Mouse (Mus musculus) skeletal muscle tissue, adult 2 months (tissue): ENCODE measurements around the gene Myo1d.

ENCODE experiments used
- DNase-seq: peaks from one replicate; pipeline ENCODE4 v3.0.0-alpha.2; 2012; ENCODE audit warnings: low read depth, low spot score

Myo1d gene

DNA sequence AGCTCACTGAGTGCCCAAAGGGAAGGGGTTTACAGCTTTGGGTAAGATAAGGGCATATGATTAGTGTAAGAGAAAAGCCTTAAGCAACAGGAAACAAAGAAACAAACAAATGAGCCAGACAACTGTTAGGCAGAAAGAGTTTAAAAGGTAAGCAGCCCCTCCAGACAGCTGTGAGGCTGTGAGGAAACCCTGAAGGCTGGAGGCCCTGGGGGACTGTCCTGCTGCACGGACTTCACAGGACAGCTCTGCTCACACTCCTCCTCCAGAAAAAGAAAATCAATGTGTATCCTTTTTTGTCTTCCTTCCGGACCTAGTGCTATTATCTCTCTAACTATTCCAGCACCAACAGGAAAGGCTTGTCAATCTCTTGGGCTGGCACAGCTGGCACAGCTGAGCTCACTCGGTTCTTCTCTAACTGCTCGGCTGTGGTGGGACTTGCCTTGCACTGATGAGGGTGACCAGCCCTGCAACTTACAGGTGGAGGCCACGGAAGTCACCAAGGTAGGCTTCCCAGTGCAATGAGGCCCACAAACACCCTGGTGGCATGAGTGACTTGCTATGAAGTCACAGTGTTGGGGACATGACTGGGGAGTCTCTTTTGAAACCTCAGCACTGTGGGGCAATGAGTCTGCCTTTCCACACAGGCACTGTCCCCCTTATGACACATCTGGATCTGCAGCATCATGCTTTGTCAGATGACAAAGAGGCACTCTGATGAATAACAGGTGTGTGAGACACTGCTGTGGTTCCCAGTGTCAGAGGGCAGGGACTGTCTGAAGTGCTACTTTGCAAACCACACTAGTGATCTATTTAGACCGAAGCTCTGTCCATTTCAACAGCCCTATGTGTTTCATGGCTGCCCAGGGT is 275.1 kb downstream of the Myo1d start:
- no peak for DNase-seq

DNA sequence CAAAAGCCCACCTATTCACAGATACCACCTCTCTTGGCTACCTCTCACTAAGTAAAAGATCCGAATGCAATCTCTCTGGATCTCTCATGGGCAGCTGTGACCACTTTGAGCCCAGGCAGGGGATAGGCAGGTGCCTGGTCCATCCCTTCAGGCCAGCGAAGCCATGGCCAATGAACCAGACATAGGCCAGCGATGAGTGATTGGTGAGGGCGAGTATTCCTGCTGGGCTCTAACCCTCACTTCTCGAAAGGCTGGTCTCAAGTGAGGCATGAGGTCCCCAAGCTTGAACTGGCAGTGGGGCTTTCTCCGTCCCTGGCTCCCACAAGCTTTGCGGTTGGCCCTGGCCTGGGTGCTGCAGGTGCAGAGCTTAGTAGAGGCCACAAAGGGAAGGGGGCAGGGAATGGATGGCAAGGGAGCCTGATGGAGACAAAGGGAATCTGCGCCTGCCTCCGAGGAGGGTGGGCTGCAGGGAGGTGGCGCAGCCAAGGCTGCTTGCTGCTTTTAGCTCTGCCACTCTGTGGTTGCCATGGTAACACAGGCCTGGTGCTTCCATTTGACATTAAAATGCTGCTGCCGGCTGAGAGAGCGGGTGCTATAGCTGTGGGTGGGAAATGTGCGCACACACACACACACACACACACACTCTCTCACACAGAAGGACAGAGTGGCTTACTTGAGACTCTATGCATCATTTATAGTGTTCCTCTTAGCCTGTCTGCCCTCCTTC is 275.9 kb downstream of the Myo1d start:
- no peak for DNase-seq

DNA sequence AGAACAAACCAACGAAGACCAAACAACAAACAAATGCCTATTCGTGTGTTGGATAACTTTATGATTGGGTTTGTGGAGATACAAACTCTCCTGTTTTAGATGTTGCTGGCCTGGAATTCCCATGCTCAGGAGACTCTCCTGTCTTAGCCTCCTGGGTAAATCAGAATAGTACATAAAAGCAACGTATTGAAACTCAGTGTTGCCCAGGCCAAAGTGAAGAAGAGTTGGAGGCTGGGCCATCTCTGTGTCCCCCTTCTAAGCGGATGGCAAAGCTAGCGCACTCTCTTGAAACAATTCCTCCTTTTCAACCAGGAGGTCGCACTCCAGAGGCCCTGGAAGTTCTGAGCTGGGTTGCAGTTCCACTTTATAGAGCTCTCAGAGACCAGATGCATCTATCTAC is 276.5 kb downstream of the Myo1d start:
- no peak for DNase-seq

DNA sequence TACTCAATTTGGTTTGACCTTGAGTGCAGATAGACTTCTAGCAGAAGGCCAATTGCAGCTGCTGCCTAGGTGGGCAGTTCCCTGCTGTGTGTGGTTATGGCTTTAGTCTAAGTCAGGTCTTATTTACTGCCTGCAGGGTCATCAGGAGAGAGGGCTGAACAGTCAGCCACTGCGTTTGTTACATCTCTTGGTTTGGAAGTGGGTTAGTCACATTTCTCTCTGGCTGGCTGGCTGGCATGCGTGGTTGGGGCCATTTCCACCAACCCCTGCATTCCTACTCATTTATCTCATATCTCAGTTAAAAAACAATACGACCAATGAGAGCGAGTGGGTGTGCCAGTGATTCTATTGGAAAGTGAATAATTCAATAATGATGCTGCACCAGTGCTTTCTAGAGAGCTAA is 280.3 kb downstream of the Myo1d start:
- no peak for DNase-seq

DNA sequence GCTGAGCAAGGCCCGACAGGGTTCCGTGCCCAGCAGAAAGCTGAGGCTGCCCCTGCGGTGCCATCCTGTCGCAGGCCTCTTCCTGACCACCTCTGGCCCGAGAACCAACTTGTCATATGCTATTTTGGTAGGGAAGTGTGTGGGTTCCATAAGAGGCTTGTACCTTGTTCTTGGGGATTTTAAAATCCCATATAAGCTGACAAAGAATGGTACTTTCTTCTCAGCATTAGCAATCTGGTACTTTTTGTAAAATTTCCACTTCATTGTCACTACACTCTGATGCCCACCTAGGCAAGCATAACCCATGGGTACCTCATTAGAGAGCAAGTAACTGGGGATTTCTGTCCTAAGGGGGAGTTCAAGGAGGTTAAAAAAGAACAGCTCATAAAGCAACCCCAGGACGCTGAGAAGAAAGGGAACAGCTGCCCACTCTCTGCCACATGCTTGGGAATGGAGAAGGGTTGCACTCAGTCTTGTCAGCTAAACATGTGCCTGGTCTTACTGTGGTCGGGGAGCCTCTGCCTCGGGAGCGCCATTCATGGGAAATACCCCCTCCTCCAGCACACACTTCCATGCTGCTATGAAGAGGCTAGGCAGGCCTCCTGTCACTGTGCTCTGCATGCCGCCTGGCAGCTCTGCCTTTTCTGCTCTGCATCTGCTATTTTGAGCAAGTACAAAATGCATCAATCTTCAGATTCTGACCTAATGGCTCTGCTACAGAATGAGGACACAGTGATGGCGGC is 281.3 kb downstream of the Myo1d start:
- no peak for DNase-seq

DNA sequence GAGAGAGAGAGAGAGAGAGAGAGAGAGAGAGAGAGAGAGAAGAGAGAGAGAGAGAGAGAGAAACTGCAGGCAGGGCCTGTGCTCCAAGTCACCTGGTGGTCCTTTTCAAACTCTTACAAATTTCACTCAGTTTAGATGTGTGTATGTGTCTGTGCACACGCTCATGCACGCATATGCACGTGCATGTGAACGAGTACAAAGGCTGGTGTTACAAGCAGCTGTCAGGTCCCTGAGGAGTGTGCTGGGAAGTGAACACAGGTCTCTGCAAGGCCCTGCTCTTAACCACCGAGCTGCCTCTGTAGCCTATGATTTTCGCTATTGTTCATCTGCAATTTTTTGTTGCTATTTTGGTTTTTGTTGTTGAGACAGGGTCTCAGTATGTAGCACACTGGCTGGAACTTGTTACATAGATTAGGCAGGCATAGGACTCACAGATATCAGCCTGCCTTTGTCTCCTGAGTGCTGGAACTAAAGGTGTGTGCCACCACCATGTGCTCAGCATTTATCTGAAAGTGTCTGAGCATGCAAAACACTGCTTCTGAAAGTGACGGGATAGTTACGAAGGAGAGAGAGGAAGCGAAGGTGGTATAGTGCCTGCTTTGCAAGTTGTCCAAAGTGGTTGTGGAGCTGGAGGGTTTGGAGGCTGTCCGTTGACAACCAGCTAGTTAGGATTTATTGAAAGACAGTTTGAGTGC is 282.5 kb downstream of the Myo1d start:
- DNase-seq: no peak

DNA sequence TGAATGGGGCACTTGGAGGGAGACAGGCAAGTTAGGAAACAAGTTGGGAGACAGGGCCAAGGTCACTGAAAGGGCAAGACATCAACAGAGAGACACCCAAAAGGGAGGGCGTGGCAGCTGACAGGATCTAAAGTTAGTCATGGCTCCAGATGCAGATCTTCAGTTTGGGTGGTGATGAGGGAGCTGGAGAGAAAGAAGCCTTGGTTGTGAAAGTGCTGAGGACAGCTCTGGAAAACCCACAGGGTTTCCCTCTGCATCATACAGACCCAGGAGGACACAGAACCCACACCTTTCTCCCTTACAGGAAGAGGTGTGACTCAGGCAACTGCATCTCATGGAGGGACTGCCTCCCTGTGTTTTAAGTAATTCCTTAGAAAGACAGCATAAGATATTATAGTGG is 283.2 kb downstream of the Myo1d start:
- DNase-seq: no peak

DNA sequence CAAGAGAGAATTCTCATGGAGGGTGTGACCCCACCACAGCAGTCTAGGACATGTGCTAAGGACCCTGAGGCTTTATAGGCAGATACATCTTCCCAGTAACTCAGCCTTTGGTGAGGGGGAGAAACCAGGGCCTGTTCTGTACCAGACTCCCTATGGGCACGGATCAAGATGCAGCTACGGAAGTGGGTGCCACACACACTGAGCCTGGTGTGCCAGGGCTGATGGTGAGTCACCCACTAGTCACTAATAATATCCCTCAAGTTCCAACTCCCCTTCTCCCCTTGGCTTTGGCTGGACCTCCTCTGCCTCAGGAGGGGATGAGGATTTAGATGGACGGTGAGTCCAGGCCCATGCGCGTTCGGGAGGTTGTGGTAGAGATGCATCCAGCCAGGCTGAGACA is 283.9 kb downstream of the Myo1d start:
- no peak for DNase-seq

DNA sequence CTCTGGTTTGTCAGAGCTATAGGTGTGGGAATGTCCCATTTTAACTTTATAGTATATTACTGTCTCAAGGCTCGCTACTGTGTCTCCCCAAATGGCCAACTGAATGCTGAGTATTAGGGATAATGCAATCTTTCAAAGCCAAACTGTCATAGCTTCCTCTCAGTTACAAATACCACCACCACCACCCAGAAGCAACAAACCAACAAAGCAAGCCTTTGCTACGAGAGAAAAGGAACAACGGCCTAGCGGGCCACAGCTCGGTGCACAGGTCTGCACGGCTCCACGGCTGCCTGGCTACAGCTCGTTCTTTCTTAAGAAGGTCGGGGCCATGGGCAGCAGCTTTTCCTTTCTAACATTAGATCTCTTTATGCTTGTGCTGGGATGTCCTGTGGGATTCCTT is 285.0 kb downstream of the Myo1d start:
- no peak for DNase-seq

DNA sequence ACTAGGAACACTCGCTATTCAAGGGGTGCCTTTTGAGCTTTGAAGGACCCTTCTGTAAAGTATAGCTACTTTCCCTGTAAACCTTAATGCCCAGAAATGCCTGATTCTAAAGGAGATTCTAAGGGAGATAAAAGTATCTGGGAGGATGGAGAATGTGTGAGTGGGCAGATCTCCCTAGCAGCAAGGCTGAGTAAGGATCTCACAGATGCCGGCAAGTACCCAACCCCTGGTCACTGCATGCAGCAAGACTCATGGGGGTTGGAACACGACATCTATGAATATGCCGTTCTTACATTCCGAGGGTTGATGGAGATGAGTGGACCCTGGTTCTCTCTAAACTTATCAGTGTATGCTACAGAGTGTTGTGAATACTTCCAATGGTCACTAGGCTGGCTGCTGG is 286.6 kb downstream of the Myo1d start:
- DNase-seq: no peak

DNA sequence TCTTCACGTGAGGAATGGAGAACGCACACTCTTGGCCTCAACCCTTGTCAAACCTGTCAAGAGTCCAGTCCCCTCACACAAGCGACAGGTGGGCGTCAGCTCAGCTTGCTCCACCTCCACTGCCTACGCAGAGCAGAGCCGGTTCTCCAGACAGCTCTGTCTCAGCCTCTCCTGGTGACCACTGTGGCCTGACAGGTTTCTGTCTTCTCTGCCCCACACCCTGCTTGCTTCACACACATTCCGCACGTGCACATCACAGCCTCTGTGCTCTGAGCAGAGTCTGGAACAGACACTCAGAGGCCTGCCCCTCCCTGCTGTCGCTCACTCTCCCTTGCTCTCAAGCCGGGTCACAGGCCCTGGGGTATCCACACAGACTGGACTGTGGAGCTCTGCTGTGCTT is 289.0 kb downstream of the Myo1d start:
- DNase-seq: no peak

DNA sequence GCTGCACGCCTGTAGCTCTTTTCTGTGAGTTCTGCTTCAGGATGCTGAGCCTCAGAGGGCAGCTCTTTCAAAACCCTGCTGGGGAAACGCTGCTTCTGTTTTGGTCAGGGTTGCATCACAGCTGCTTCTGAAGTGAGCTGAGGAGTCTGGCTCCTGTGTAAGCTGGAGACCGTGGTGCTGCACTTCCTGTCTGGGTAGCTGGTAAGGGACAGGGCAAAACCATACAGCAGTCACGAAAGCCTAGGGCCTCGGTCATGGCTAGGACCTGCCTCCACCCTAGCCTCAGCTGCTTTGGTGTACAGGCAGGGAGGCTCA is 290.0 kb downstream of the Myo1d start:
- DNase-seq: no peak

DNA sequence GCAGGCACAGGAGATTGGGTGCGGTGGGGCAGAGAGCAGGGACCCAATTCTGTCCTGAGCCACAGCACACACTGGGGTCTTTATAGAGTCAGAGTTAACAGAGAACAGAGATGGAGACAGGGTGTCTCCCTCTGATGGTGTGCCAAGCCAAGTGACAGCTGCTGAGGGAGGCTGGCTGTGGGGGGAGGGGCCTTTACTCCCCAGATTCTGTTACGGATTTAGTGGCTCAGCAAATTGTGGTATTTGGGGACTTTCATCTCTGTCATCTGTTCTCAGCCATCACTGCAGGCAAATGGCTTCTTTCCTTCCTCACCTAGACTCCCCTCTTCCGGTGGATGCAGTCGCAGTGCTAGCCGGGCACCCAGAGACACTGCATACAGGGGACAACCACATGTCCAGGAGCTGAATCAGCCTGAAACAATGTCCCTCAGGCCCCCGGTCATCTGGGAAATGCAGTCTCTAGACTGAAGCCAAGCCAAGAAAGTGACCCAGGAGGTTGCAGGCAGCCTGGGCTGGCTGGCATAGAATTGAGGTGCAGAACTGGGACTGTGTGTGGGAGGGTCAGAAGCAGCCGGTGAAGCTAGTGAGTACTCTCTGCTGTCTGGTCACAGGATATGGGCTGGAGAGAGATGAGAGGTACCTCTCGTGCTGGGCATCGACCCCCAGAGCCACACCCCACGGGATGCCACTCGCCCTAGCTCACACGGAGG is 290.5 kb downstream of the Myo1d start:
- DNase-seq: no peak

DNA sequence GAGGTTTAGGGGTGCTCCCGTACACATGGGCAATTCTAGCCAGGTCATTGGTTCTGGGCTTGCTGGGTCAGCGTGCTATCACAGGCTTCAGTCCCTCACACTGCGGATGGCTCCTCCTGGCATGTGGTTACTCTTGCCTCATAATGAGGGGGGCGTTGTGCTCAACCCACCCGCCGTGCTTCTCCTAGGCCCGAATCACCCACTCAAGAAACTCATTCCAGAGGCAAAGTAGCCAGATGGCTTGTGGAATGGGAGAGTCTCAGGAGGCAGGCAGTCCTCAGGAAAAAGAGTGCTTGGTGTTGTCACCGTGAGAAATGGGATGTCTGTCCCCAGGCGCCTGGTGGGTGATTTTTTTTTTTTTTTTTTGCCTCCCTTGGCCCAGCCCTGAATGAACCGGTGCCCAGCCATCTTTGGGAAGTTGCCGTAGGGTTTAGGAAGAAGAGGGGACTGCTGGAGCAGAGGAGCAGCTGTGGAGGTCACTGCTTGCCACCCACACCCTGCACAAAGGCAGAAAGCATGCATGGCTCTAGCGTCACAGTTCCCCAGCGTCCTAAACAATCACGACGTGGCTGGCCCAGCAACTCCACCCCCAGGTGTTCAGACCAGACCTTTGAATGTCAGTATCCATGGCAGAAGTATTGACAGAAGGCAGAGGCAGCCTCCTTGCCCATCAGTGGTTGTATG is 291.8 kb downstream of the Myo1d start:
- DNase-seq: no peak

DNA sequence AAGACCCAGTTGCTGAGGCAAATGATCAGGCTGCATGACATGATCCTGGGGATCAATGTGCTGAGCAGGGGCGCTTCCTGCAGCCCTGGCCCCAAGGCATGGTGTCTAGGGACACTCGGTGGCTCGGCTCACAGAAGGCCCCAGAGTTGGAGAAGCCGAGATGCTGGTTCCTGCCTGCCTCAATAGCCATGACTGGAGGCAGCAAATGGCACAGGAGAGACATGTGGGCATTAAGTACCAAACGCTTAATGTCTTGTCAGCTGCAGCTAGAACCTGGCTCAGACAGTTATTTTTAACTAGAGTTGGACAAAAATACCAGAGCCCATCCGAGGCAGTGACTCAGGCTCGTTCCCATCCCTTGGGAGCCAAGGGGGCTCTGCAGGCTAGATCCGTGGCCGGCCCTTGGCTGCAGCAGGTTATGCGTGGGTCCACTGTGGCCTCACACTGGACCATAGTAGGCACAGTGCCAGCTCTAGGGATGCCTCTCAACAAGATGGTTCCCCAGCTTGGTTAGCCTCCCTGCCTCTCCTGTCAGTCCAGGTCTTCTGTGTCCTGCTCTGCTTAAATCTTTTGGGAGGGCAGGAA is 294.1 kb downstream of the Myo1d start:
- DNase-seq: no peak

DNA sequence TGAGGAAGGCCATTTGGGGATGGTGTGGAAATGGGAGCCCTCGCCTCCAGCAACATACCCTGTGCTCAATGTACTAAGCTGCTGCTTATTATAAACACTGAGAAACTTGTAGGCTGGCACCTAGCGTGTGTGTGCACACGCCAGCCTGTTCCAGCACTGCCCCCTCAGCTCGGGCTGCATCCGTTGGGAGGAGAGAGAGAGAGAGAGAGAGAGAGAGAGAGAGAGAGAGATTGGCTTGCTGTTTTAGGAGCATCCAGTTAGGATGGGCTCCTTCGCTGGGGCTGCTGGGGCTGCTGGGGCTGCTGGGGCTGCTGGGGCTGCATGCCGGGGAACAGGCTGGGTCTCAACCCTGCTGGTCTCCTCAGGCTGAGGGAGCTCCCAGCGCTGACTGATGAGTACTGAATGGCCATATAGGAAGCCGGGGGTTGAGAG is 294.7 kb downstream of the Myo1d start:
- DNase-seq: no peak

DNA sequence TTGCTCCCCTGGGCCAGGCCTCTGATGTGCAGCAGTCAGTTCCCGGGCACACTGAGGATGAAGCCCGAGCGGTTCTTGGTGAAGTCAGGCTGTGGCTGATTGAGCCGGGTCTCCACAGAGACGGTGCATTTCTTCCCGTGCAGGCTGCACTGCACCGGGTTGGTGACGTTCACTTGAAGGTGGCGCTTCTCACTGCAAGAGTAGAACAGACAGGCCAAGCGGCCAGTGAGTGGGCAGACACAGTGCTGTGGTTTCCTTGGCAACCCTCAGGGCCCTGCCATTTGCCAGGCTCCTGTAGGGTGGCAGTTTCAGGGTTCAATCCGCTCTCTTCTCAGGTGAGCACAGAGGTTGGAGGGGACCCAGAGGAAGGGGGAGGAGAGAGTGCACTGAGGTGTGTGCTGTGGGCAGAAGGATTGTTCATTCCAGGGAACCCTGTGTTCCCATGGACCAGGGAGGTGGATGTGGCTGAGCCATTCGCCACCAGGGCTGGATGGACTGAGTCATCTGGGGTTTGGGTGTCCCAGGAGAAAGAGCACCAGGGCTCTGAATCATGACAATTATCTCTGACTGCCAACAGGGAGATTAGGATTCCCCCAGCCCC is 295.5 kb downstream of the Myo1d start:
- DNase-seq: no peak

DNA sequence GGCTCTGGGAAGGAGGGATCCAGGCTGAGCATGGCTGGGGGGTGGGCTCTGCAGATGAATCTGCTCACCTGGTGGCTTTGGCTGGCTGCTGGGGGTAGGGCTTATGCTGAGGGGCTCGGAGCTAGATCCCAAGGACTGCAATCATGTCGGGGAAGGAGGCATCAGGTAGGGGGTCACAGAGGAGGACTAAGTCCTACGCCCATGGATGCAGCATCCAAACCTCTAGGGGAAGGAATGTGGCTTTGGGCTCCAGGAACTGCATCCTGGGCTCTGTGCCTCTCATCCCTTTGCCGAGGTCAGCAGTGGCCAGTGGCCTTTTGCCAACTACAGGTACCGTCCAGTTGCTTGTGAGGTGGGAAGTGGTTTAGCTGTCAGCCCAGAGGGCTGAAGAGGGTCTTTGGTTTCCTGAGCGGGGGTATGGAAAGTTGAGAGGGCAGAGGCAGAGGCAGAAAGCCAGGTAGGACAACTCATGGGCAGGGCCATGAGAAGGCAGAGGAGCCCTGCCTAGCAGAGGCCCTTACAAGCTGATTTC is 296.2 kb downstream of the Myo1d start:
- DNase-seq: no peak

DNA sequence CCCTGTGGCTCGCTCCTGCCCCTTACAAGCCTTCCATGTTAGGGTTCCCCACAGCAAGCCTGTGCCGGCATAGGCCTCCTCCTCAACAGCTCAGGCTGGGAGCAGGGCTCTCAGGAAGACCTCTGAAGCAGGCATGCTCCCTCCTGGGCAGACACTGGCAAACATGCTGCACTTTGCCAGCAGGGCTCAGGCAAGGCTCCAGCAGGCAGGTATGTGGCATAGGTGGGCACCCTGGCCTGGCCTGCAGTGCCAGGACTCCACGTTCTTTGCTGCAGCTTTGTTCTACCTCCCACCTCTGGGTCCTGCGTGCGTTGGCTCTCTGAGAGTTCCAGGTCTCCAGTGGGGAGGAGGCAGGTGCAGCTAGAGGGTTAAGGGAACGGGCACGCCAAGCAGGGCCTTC is 296.9 kb downstream of the Myo1d start:
- DNase-seq: no peak

DNA sequence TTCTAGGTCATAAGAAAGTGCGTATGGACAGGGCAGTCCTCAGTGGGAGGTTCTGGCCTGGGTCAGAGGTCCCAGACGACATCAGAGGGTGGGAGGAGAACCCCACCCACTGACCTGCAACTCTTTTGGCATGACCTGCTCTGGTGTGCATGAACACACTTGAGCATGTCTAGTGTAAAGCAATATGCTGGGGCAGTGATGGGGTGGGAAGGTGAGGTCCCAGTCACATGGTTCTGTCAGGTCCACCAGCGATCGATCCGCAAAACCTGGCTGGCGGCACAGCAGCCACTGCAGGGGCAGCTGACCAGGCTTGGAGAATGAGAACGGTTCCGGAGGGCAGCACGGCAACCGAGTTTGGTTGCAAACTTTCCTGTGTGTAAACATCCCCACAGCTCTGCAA is 297.5 kb downstream of the Myo1d start:
- no peak for DNase-seq
